Mouse (Mus musculus): ENCODE measurements around the gene Psmd13.
"Not testable (repeated sequence)": the region's sequence is repeated elsewhere in the genome, so short reads cannot be mapped to it uniquely, and the experiment has no call there.

Psmd13 gene

DNA sequence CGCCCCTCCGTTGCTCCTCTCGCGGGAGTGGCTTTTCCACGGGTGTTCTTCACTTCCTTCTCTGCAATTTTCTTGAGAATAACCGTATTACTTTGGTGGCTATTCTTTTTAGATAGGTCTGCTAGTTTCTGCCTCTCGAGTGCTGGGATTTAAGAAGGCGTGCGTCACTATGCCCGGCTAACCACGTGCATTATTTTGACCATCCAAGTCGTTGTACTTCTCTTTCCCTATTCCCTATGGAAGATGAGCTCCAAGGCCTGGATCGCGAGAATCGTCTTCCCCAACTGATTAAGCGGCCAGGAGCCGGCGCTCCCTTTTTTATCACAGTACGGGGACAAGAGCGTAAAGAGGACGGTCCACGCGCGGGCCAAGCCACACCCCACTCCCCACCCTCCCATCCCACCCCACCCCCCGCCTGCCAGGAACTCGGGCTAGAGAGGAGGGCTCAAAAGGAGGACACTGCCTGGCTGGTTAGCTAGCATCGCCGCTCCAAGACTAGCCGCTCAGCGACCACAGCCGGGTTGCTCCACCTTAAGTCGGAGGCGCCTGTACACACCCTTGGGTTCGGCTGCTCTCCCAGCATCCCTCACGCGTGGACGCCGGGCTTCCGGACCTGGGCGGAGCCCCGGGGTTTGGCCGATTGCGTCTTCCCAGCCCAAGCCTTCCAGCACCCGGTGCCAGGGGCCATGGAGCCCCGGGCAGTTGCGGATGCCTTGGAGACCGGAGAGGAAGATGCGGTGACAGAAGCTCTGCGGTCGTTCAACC, 24.8 kb upstream of the Psmd13 start, which contains the start of gene Ric8a:
Gene Ric8a (plus strand): TSS at position 173 of the 765 bp plus-strand sequence.
- DNase-seq (ENCODE audit: low spot score in 2 of 2): peak; percentile 87 to 92

DNA sequence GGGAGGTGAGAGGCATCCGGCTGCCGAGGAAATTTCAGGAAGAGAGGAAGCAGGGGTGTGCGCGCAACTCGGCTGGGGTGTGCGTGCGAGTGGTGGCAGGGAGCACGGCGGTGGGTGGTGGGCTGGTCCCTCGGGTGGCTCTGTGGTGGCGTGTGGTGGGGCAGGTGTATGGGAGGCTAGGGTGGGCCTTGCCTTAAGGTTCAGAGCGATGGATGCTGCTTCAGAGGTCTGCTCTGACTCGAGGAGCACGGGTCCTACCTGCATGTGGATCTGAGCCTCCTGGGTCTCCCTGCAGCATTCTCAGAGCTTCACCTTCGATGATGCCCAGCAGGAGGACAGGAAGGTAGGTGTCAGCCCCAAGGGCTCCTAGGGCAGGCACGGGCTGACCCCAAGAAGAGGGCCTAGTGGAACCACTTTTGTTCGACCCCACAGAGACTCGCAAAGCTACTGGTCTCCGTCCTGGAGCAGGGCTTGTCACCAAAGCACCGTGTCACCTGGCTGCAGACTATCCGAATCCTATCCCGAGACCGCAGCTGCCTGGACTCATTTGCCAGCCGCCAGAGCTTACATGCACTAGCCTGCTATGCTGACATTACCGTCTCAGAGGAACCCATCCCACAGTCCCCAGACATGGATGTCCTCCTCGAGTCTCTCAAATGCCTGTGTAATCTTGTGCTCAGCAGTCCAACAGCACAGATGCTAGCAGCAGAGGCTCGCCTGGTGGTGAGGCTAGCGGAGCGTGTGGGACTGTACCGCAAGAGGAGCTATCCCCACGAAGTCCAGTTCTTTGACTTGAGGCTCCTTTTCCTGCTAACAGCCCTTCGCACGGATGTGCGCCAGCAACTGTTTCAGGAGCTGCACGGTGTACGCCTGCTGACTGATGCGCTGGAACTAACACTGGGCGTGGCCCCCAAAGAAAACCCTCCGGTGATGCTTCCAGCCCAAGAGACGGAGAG, 23.9 kb upstream of the Psmd13 start, which contains the start of gene Bet1l:
Gene Bet1l (minus strand): TSS at position 28 of the 956 bp plus-strand sequence.
- peak in 1 of 2 experiments; percentile 33 for DNase-seq (ENCODE audit: low spot score in 2 of 2)

DNA sequence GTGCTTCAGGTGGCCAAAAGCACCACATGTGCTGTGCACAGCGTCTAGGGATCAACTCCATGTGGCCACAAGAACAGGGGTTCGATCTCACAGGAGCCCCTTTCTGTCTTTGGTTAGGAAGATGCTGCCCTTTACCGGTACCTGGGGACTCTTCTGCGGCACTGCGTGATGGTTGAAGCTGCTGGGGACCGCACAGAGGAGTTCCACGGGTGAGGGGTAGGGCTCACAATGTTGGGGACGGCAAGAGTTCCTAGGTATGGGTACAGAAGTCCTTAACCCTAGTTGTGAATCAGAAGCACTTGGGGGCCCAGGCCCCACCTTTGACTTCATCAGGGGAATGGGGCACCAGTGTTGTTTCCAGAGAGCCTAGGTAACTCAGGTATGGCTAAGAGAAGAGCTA, 23.0 kb upstream of the Psmd13 start:
- DNase-seq (ENCODE audit: low spot score in 2 of 2): no peak

DNA sequence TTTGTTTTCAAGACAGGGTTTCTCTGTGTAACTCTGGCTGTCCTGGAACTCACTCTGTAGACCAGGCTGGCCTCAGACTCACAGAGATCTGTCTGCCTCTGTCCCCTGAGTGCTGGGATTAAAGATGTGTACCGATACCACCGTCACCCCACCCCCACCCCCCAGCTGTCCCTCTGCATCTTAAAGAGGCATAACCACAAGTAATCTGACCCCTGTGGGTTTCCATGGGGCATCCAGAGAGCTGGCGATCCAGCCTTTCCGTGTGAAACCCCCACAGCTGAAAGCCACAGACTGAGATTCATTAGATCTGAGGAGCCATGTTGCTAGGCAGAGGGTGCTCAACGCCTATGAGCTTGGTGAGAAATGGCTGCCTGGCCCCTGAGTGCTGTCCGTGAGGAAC, 21.8 kb upstream of the Psmd13 start:
- no peak for DNase-seq (ENCODE audit: low spot score in 2 of 2)

DNA sequence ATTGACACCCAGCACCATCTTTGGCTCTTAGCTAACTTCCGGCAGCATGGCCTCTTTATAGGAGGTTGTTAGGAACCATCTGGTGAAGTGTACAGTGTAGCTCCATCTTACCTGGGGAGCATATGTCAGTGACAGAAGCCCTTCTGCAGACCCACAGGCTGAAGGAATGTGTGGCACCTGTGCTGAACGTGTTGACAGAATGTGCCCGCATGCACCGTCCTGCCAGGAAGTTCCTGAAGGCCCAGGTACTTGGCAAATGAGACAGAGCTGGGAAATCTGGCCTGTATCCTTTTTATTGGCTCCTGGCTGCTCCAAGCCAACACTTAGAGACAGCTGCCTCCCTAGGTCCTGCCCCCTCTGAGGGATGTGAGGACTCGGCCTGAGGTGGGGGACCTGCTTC, 21.0 kb upstream of the Psmd13 start:
- no peak for DNase-seq (ENCODE audit: low spot score in 2 of 2)

DNA sequence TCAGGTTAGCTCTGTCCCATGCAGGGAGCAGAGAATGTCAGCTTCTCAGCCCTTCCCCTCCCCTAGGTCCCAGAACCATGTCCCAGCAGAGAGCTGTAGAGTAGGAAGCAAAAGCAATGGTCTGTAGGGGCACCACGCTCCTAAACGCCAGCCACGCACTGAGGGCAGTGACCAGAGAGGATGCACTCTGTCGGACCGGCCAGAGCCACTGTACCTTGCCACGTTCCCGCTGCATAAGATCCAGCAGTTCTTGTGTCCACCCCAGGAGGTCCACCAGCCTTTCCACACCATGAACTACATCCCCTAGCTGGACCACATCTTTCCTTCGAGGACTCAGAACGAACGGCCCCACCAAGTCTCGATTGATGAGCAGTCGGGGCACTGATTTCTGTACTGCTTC, 17.0 kb upstream of the Psmd13 start:
- DNase-seq (ENCODE audit: low spot score in 2 of 2): no peak

DNA sequence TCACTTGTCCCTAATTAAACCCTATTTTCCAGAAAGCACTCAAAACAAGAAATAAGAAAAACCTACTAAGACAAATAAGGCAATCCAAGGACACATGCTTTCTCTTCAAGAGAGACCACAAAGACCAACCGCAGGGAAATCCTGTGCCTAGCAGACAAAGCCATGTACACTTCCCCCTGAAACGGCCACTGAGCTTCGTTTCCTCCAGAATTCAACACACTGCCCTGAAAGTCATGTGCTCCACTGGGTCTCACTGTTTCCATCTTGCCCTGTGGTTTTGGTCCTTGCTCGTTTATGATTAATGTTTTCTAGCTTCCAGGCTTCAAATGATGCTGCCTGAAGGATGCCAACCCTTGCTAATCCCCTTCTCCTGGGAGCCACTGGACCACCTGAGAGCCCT, 7.5 kb upstream of the Psmd13 start:
- DNase-seq (ENCODE audit: low spot score in 2 of 2): no peak

DNA sequence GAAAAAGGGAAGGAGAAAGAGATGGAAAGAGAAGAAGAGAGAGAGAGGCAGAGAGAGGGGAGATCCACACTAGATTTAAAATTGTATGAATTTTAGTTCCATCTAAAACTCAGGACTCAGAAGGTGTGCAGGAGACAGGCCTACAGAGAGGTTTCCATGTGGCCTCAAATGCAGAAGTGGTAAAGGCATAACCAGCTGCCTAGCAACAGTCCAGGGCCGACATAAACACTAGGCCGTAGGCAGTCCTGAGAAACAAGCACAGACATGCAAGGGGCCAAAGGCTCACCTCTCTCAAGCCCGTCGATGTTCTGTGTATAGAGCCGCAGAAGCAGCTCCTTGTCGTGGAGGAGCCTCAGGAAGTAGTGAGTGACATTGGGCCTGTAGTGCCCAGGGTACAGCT, 4.4 kb upstream of the Psmd13 start:
- DNase-seq (ENCODE audit: low spot score in 2 of 2): no peak

DNA sequence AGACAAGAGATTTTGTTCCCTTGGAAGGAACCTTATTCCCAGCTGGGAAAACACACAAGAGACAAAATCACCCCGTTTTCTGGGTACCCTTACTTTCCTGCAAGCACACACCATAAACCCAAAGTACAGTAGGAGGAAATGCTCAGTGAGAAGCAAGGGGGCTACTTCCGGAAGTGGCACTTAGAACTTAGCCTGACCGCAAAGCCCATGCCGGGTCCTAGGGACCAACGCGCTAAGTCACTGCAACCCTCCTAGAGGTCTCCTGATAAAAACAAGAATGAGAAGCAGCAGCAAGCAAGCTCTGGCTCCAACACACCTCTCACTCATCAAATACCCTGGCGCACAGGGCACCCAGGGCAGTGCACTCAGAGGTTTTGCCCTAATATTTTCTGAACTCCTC, 2.4 kb upstream of the Psmd13 start:
- DNase-seq (ENCODE audit: low spot score in 2 of 2): no peak

DNA sequence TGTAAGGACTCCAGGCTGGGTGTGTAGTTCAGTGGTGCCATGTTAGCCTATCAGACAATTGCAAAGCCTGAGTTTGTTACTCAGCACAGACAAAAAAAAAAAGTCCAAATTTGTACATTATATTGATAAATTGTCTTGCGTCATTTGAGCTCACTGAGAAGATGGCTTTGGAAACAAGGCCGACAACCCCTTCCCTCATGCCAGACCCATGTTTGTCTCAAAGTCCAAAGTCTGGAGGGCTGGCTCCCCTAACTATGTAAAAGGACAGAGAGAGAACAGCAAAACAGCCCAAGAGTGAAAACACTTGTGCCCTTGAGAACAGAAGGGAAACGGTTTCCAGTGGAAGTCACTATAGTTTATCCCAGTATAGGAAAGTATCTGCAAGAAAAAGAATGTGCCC, 1.3 kb upstream of the Psmd13 start:
- no peak for DNase-seq (ENCODE audit: low spot score in 2 of 2)

DNA sequence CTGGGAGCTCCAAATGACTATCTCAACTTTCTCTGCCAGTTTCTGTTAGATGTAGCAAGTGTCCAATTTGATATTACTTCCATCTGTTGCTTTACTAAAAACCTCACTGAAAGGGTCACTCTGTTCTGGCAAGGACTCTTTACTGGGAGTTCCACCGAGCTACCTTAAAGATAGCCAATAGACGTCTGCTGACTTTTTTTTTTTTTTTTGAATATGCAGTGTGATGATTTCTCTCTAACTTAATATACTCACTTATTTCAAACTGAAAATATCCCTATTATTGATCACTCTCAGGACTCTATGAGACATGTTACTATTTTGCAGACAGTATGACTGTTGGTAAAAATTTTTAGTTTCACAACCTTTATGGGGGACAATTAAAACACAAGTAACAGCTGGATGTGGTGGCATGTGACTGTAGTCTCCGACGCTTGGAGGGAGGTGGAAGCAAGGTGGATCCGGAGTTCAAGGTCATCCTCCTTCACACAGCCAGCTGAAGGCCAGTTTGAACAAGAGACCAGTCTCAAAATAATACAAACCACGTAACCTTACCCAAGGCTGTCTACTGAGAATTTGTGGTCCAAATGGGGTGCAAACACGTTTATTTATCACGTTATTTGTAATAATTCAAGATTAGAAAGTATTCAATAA, 778 bp upstream of the Psmd13 start:
- no peak for DNase-seq (ENCODE audit: low spot score in 2 of 2)

DNA sequence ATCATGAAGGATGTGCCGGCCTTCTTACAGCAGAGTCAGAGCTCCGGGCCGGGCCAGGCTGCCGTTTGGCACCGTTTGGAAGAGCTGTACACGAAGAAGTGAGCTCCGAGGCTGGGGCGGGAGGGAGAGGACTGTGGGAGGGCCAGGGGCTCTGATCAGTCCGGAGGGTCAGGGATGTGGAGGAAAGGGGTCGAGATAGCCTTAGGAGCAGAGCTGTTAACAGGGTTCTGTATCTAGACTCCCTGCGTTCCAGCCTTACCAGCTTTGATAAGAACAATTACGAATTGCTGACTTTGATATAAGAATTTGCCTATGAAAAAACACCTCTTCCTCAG, 668 bp downstream of the Psmd13 start:
- no peak for DNase-seq (ENCODE audit: low spot score in 2 of 2)

DNA sequence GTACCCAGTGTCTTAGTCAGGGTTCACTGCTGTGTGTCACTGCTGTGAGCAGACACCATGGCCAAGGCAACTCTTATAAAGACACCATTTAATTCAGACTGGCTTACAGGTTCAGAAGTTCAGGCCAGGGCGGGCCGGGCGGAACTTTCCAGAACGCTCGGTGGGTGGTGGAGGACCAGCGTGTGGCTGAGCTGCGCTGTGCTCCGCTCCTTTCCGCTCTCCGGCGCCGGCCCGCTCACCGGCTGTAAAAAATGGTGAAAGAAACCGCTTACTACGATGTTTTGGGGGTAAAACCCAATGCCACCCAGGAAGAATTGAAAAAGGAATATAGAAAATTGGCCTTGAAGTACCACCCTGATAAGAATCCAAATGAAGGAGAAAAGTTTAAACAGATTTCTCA, 8.9 kb downstream of the Psmd13 start:
- DNase-seq (ENCODE audit: low spot score in 2 of 2): not testable (repeated sequence)

DNA sequence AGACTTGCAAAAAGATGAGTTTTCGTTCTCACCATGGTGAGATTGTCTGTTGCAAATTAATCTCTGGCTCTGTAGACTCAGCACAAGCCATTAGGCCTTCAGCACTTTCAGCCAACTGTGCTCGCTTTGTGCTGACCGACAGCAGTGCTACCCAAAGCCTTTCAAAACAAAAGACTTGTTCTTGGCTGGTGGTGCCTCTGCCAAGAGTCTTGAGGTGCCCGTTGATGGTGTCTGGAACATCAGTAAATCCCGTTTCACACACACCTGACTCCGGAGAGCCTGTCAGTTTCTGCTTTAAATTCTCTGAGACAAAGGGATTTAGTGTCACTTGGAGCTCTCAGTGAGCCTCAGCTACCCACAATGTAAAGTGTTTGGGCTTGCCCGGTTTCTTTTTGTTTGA, 12.3 kb downstream of the Psmd13 start:
- DNase-seq (ENCODE audit: low spot score in 2 of 2): no peak

DNA sequence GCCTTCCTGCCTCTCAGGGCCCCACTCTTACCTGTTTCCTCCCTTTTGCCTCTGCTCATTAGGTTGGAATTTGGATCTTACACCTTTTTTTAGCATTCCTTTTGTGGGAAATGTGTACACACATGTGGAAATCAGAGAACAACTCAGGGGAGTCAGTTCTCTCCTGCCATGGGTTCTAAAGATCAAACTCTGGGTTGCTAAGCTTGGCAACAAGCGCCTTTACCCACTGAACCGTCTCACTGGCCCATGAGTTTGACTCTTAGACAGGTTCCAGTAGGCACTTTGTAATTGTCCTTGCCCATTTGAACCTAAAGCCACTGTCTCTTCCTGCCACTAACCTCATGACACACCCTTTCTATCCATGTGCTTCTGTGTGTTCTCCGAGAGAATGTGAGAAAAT, 12.8 kb downstream of the Psmd13 start:
- DNase-seq (ENCODE audit: low spot score in 2 of 2): no peak

DNA sequence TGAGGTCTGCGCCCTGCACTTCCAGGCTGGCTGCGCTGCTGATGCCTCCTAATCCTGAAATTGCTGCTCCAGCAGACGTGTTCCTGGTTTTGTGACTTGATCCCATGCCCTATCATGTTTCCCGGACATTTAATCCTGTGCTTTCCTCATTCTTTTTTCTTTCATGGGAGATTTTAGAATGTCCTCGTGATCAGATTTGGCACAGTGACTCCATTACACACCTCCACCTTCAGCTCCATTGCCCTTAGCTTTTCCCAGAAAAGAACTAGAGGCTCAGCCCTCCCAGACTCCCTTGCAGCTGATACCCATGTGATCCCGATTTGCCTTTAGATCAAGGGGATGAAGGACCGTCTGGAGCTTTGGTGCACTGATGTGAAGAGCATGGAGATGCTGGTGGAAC, 16.1 kb downstream of the Psmd13 start:
- no peak for DNase-seq (ENCODE audit: low spot score in 2 of 2)

DNA sequence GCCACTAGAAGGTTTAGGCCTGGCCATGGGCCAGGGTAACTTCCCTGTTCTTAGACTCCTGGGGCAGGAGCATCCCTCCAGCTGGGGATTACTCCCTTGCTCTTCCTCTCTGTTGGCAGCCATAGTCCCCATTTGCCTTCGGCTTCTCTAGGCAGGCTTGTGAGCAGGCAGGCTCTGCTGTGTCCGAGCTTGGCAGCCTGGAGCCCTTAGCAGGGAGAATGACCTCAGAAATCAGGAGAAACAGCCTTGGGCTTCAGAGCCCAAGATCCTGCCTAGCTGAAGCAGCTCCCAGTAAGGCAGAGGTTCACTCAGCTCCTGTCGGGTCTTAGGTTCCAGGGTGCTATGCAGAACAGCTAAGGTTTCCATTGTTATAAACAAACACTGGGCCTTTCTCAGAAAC, 17.4 kb downstream of the Psmd13 start:
- no peak for DNase-seq (ENCODE audit: low spot score in 2 of 2)

DNA sequence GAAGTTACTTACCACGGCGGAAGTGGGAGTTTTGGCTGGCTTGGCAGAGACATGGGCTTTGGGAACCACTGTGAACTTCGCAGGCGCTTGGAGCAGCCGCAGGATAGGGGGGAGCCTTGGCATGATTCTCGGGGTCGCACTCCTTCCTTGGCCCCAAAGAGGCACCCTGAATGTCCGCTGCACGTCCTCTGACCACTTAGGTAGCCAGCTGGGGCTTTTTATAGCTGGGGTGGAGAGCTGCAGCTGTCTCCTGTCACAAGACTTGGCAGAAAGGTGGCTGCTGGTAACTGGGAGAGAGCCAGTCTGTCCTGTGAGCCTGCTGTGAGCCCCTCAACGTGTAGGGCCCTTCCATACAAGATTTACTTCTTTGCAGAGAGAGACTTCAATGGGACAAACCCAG, 18.5 kb downstream of the Psmd13 start, which contains the start of gene Cox8b:
Gene Cox8b (minus strand): TSS at position 227 of the 400 bp plus-strand sequence.
- DNase-seq (ENCODE audit: low spot score in 2 of 2): no peak

DNA sequence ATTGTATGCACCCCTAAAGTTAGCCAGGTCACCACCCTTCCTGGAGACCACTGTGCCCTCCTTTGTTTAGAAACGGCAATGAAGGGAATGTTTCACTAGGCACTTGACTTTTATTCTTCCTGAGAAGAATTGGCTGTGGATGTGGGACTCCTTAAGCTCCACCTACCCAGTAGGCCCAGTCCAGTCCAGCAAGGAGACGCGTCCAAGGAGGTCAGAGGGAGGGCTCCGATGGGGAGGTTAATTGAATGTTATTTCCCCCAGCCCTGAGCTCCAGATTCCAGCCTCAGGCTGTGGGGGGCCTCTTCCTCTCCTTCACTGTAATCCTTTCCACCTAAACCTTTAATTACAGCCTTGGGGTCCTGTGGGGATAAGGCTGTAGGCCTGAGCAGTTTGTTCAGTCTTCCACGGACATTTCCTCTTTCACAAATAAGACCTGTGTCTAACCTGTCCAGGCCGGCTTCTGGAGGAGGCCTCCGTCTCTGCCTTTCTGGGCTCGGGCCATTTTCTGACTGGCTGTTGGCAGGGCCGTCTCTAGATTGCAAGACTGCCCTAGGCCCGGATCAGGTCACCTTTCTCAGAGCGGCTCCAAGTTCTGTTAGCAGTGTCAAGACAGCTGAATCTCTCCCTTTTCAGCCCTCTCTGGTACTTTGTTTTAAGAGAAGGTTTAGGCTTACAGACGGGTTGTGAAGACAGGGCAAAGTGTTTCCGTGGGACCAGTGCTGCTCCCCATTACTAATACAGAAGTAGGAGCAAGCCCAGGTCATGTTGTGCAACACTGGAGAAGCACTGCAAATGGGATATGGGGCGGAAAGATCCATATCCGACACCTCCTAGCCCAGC, 20.5 kb downstream of the Psmd13 start:
- DNase-seq (ENCODE audit: low spot score in 2 of 2): no peak

DNA sequence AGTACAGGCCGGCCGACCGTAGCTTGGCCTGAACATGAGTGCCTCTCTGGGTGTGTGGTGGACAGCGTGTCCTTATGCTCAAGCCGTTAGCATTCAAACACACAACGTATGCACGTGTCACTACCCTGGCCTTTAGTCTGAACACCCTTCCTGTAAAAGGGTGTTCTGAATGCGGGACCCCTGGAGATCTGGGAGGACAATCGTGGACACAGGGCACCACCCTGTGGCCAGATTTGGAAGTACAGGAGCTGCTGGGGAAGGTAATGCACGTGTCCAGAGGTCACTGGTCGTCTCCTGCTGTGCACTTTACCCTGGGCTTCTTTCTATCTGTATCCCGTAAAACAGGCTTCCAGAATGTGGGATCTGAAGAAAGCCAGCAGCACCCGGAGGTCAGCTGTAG, 21.4 kb downstream of the Psmd13 start:
- peak; percentile 76 to 86 for DNase-seq (ENCODE audit: low spot score in 2 of 2)

DNA sequence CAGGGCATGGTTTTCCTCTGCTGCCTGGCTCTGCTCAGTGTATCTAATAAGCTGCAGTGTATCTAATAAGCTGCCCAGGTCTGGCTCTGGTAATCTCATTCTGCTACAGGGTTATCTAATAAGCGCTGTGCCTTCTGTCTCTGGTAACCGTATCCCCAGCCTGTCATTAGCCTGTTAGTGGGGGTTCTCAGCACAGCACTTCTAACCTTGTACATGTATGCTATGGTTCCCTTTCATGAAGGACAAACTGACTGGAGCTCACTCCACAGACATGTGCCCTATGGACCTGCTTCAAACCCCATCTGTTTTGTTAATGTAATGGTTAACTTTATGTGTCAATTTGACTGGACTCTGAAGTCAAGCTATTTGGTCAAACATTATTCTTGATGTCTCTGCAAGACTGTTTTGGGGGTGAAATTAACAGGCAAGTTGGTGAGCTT, 23.9 kb downstream of the Psmd13 start:
- no peak for DNase-seq (ENCODE audit: low spot score in 2 of 2)

Data from spleen, postnatal 10 days (tissue).